Mouse (Mus musculus): Measurements from ENCODE around the gene Slc25a18.

DNA sequence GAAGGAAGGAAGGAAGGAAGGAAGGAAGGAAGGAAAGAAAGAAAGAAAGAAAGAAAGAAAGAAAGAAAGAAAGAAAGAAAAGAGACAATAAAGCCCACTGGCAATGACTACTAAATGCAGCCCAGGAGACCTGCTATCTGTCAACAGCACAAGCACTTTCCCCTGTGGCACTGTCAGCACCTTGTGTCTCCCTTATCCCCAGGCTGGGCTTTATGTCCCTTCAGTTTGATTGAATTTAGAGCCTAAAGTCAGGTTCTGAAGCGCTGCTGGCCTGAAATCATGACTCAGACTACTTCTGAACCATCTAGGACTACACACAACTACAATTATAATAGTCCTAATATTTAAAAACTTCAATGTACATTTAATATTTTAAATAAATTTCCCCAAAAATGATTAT lies 47.6 kb downstream of the Slc25a18 start:
- TF ChIP-seq CTCF (IDR thresholded peaks at IDR 0.05; ENCODE audit: low read depth, low read length) (no peak), POLR2A (IDR thresholded peaks at IDR 0.05; ENCODE audit: borderline replicate concordance, low read depth, low read length) (no peak)

All from bone marrow macrophage, adult 2 months (primary cell).